Mouse (Mus musculus) myocyte (in vitro differentiated cells): Measurements from ENCODE around the gene Pih1d2. TPM values are rescaled to one million over a fixed set of nuclear protein-coding genes. Genes with fewer than 3 reads are reported as not detected.

ENCODE experiments used
- H3K27me3 ChIP-seq: one replicate; pipeline ENCODE4 v1.6.1; 2011; ENCODE audit not compliant: control insufficient read depth, insufficient read depth, insufficient read length
- H3K36me3 ChIP-seq: one replicate; pipeline ENCODE4 v1.6.1; 2011; ENCODE audit not compliant: control insufficient read depth, insufficient read depth
- H3K4me2 ChIP-seq: one replicate; pipeline ENCODE4 v1.6.1; 2011; ENCODE audit warnings: low read depth, control low read depth
- H3K4me3 ChIP-seq: one replicate; pipeline ENCODE4 v1.5.1; 2011; ENCODE audit warnings: mild to moderate bottlenecking, control low read depth, moderate library complexity
- H3K79me2 ChIP-seq: one replicate; pipeline ENCODE4 v1.6.1; 2011; ENCODE audit not compliant: control insufficient read depth, insufficient read depth
- H3ac ChIP-seq: one replicate; pipeline ENCODE4 v1.6.1; 2011; ENCODE audit not compliant: control insufficient read depth, insufficient read length
- CEBPB ChIP-seq: IDR thresholded peaks from 2 replicates; pipeline ENCODE4 v1.6.1; 2011; ENCODE audit warnings: mild to moderate bottlenecking, moderate library complexity; ENCODE audit not compliant: poor library complexity, insufficient read depth, severe bottlenecking
- E2F4 ChIP-seq: IDR thresholded peaks from one replicate; pipeline ENCODE4 v1.6.1; 2011; ENCODE audit warnings: mild to moderate bottlenecking, control low read depth, moderate library complexity; ENCODE audit not compliant: insufficient read depth
- MAX ChIP-seq: IDR thresholded peaks from one replicate; pipeline ENCODE4 v1.6.1; 2011; ENCODE audit warnings: low read depth, mild to moderate bottlenecking, control low read depth
- MYOD1 ChIP-seq, 3 experiments: IDR thresholded peaks; one replicate each; pipeline ENCODE4 v1.6.1; 2011; ENCODE audit warnings: control low read depth in 2 of 3, low read depth in 2 of 3, mild to moderate bottlenecking in 2 of 3, moderate library complexity in 1 of 3; ENCODE audit not compliant: insufficient read length in 2 of 3, control insufficient read depth in 1 of 3
- MYOG ChIP-seq, 3 experiments: IDR thresholded peaks; one replicate each; pipeline ENCODE4 v1.6.1; 2011; ENCODE audit warnings: control low read depth in 2 of 3, low read depth in 2 of 3, mild to moderate bottlenecking in 2 of 3; ENCODE audit not compliant: insufficient read length in 2 of 3, control insufficient read depth in 1 of 3, insufficient read depth in 1 of 3
- POLR2A ChIP-seq: IDR thresholded peaks from one replicate; pipeline ENCODE4 v1.6.1; 2011; ENCODE audit warnings: low read depth, mild to moderate bottlenecking, control low read depth, moderate library complexity; ENCODE audit not compliant: insufficient read length
- POLR2AphosphoS2 ChIP-seq: IDR thresholded peaks from one replicate; pipeline ENCODE4 v1.6.1; 2011; ENCODE audit warnings: low read depth, control low read depth; ENCODE audit not compliant: insufficient read length
- REST ChIP-seq: IDR thresholded peaks from one replicate; pipeline ENCODE4 v1.6.1; 2011; ENCODE audit warnings: mild to moderate bottlenecking, control low read depth, moderate library complexity; ENCODE audit not compliant: insufficient read depth, insufficient read length
- SRF ChIP-seq: IDR thresholded peaks from one replicate; pipeline ENCODE4 v1.6.1; 2011; ENCODE audit warnings: low read depth; ENCODE audit not compliant: control insufficient read depth, insufficient read length
- TCF12 ChIP-seq: IDR thresholded peaks from one replicate; pipeline ENCODE4 v1.6.1; 2011; ENCODE audit warnings: mild to moderate bottlenecking, control low read depth; ENCODE audit not compliant: poor library complexity, insufficient read depth, severe bottlenecking
- TCF3 ChIP-seq: IDR thresholded peaks from one replicate; pipeline ENCODE4 v1.6.1; 2011; ENCODE audit warnings: low read depth, control low read depth; ENCODE audit not compliant: insufficient read length
- polyA plus RNA-seq: library from polyadenylated mRNA; unstranded; fragments of >200 nt; fragmentation: generic; extraction: Trizol; gene quantifications from one replicate; pipeline ENCODE4 v1.2.1, GENCODE M21; 2012; ENCODE audit warnings: missing spikeins

Gene Pih1d2
- polyA plus RNA-seq, 1 experiment = 2.2 TPM

DNA sequence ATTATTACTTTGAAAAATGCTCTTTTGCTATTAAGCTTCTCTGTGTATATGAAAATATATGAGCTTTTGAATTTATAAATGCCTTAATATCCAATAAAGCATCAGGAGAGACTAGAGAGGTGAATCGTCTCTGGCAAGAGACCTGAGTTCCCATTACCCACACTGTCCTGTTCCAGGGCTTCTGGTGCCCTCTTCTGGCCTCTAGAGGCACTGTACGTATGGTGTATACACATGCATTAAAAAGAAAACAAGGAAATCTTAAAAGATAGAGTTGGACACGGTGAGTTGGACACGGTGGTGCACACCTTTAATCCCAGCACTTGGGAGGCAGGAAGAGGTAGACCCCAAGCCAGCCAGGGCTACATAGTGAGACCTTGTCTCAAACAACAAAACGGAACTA is 53.6 kb downstream of the Pih1d2 start:
- H3K4me3 ChIP-seq = no peak overlapping the region
- H3ac ChIP-seq = no peak overlapping the region
- H3K36me3 ChIP-seq = no peaks in the 10 kb centered on the region
- H3K27me3 ChIP-seq = no peaks in the 10 kb centered on the region
- no peaks in the 10 kb centered on the region for H3K79me2 ChIP-seq
- no peak overlapping the region for H3K4me2 ChIP-seq
- no peak for TF ChIP-seq E2F4
- TF ChIP-seq CEBPB = no peak
- no peak for TF ChIP-seq TCF3
- no peak for TF ChIP-seq MYOG (IDR thresholded peaks at IDR 0.05; ENCODE audit: control insufficient read depth in 1 of 3, insufficient read depth in 1 of 3, insufficient read length in 2 of 3, low read depth in 2 of 3)
- TF ChIP-seq POLR2AphosphoS2 = no peak
- TF ChIP-seq SRF = no peak
- TF ChIP-seq MYOD1 (IDR thresholded peaks at IDR 0.05; ENCODE audit: control insufficient read depth in 1 of 3, insufficient read length in 2 of 3, low read depth in 2 of 3) = no peak
- TF ChIP-seq POLR2A = no peak
- TF ChIP-seq TCF12 = no peak
- no peak for TF ChIP-seq REST
- TF ChIP-seq MAX = no peak

Other genes with a start within 250 kb of the Pih1d2 start
- 7.9 TPM for gene Plet1, start 122.8 kb upstream of the Pih1d2 start, polyA plus RNA-seq
- 29.4 TPM for gene Pts, start 88.6 kb upstream of the Pih1d2 start, polyA plus RNA-seq
- gene Il18, start 62.5 kb upstream of the Pih1d2 start, polyA plus RNA-seq = 1.9 TPM
- 0.02 TPM for gene Bco2, start 62.1 kb upstream of the Pih1d2 start, polyA plus RNA-seq
- not detected for gene Tex12, start 56.0 kb upstream of the Pih1d2 start, polyA plus RNA-seq
- gene Sdhd, start 13.5 kb upstream of the Pih1d2 start, polyA plus RNA-seq = 210 TPM
- 184 TPM for gene Timm8b, start 13.4 kb upstream of the Pih1d2 start, polyA plus RNA-seq
- gene Nkapd1, start 143 bp downstream of the Pih1d2 start, polyA plus RNA-seq = 4.8 TPM
- gene Dlat, start 42.5 kb downstream of the Pih1d2 start, polyA plus RNA-seq = 64.6 TPM
- gene Dixdc1, start 122.2 kb downstream of the Pih1d2 start, polyA plus RNA-seq = 1.1 TPM
- gene 2310030G06Rik, start 129.2 kb downstream of the Pih1d2 start, polyA plus RNA-seq = 1.1 TPM
- gene Cryab, start 134.0 kb downstream of the Pih1d2 start, polyA plus RNA-seq = 915 TPM
- gene Hspb2, start 135.0 kb downstream of the Pih1d2 start, polyA plus RNA-seq = 249 TPM
- 3.6 TPM for gene Fdxacb1, start 150.9 kb downstream of the Pih1d2 start, polyA plus RNA-seq
- gene Alg9, start 157.7 kb downstream of the Pih1d2 start, polyA plus RNA-seq = 22.5 TPM
- gene 1110032A03Rik, start 158.2 kb downstream of the Pih1d2 start, polyA plus RNA-seq = 12.8 TPM
- 12.9 TPM for gene Ppp2r1b, start 228.0 kb downstream of the Pih1d2 start, polyA plus RNA-seq